Mouse (Mus musculus) right cerebral cortex, postnatal 10 days (tissue): ENCODE measurements around the gene Bmp3.

Source experiments
- DNase-seq, 2 experiments: peaks; one replicate each; pipeline ENCODE4 v3.0.0; 2021; ENCODE audit warnings: low spot score in 2 of 2

Gene Bmp3

GRCm38 (mm10) chr5:98902339-98902738, 48.1 kb downstream of the Bmp3 start:
- DNase-seq: peak in 1 of 2 experiments; percentile 26

- DNase-seq: no peak
These were observed 64.5 kb downstream of the Bmp3 start for GRCm38 (mm10) chr5:98918716-98919115.

- no peak for DNase-seq
These were observed 67.4 kb downstream of the Bmp3 start for GRCm38 (mm10) chr5:98921608-98922007.

GRCm38 (mm10) chr5:98922921-98923320, 68.7 kb downstream of the Bmp3 start:
- DNase-seq: no peak
